ENCODE assay signal across 1 mouse cellular context in the genomic region with DNA sequence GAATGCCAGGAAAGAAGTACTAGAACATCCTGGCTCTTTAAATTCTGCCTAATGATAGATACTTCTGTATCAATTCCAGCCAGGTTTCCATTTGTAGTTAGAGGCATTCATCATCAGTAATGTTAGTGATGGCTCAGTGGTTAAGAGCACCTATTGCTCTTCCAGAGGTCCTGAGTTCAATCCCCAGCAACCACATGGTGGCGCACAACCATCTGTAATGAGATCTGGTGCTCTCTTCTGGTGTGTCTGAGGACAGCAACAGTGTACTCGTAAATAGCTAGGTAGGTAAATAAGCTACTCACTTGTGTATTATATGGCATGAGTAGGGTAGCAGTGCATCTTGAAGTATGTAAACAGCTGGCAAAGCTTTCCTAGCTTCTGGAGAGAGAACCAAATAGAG.
TF ChIP-seq lines count a peak whose summit lies in the region.

No protein-coding gene starts in this region.

TF ChIP-seq in CH12.LX, 34 proteins besides CTCF, POLR2A, EP300 and RAD21:
- TF ChIP-seq NRF1 (IDR thresholded peaks at IDR 0.05; ENCODE audit: low read depth, low read length) (no peak), ZKSCAN1 (IDR thresholded peaks at IDR 0.05; ENCODE audit: borderline replicate concordance, low read depth, low read length) (no peak), SIN3A (IDR thresholded peaks at IDR 0.05; ENCODE audit: low read length) (no peak), USF1 (IDR thresholded peaks at IDR 0.05; ENCODE audit: low read depth, low read length) (no peak), MEF2A (IDR thresholded peaks at IDR 0.05; ENCODE audit: borderline replicate concordance, low read depth, low read length) (no peak), MXI1 (IDR thresholded peaks at IDR 0.05; ENCODE audit: low read depth, low read length) (no peak), IRF4 (IDR thresholded peaks at IDR 0.05; ENCODE audit: low read depth, low read length) (no peak), CHD1 (IDR thresholded peaks at IDR 0.05; ENCODE audit: low read depth, low read length) (no peak), NELFE (IDR thresholded peaks at IDR 0.05; ENCODE audit: low read depth, low read length) (no peak)
